Mouse (Mus musculus): ENCODE results near the gene Gm4559.
"Not testable (repeated sequence)": the region's sequence is repeated elsewhere in the genome, so short reads cannot be mapped to it uniquely, and the experiment has no call there.

Gm4559 gene

DNA sequence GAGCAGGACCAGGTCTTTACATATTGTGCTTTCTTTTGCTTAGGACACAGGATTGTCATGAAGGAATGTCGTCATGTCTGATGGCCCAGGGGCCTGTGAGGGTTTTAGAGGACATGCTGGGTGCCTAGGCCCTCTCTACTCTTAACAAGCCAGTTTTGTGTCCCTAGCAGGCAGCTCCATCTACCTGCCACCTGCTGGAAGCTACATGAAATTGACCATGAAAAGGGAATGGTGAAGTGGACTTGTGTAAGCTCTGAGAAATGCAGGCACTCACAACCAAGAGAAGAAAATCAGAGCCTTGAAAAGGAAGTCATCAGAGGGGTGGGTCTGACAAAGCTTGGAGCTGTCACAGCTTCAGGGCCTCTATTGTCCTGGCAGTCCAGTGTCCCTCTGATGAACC is 5.1 kb upstream of the Gm4559 start:
- not testable (repeated sequence) for DNase-seq (ENCODE audit: low spot score in 2 of 2)

GRCm38 (mm10) chr7:142278183-142278582 is 4.0 kb upstream of the Gm4559 start:
- DNase-seq (ENCODE audit: low spot score in 2 of 2) = peak in 1 of 2 experiments; percentile 50

- not testable (repeated sequence) for DNase-seq (ENCODE audit: low spot score in 2 of 2)
Measured at GRCm38 (mm10) chr7:142258254-142258653, 15.9 kb downstream of the Gm4559 start, which contains the start of gene Gm2431. TSS of gene Gm2431 (minus strand) at chr7:142258354.

GRCm38 (mm10) chr7:142255517-142255916 is 18.6 kb downstream of the Gm4559 start:
- peak in 1 of 2 experiments; percentile 18 for DNase-seq (ENCODE audit: low spot score in 2 of 2)

- DNase-seq (ENCODE audit: low spot score in 2 of 2) = peak in 1 of 2 experiments; percentile 31
Measured at GRCm38 (mm10) chr7:142249824-142250223, 24.3 kb downstream of the Gm4559 start.

- no peak for DNase-seq (ENCODE audit: low spot score in 2 of 2)
Measured at GRCm38 (mm10) chr7:142240978-142241377, 33.2 kb downstream of the Gm4559 start, which contains the start of gene Gm40460. TSS of gene Gm40460 (minus strand) at chr7:142241078.

- DNase-seq (ENCODE audit: low spot score in 2 of 2) = no peak
Measured at GRCm38 (mm10) chr7:142231540-142231939, 42.6 kb downstream of the Gm4559 start.

- DNase-seq (ENCODE audit: low spot score in 2 of 2) = not testable (repeated sequence)
Measured at GRCm38 (mm10) chr7:142229871-142230270, 44.3 kb downstream of the Gm4559 start, which contains the start of gene Krtap5-5. TSS of gene Krtap5-5 (minus strand) at chr7:142229971.

- no peak for DNase-seq (ENCODE audit: low spot score in 2 of 2)
Measured at GRCm38 (mm10) chr7:142224518-142224917, 49.6 kb downstream of the Gm4559 start.

Measured in frontal cortex, postnatal 14 days (tissue).